Mouse (Mus musculus) lung, embryonic 15.5 days (tissue): ENCODE data around the gene Gm45233. TPM values are rescaled to one million over a fixed set of nuclear protein-coding genes. Genes with fewer than 3 reads are reported as not detected.

Experiments used
- microRNA-seq: library from miRNA; unstranded; fragments of <30 nt; microRNA quantifications from one replicate; pipeline ENCODE4, GENCODE M21; 2016
- polyA plus RNA-seq: library from polyadenylated mRNA; unstranded; fragments of >200 nt; fragmentation: Nextera tagmentation; extraction: Ambion mirVana; gene quantifications from 2 replicates; pipeline ENCODE4 v1.2.1, GENCODE M21; 2015

Gm45233 gene
- polyA plus RNA-seq, 1 experiment from 2014 or later: 0.45 TPM

Small RNA genes lying within 50 kb of the gene (microRNA-seq; reads per million reads assigned to microRNA genes)
- gene Mir7051: not detected

Other genes with a start within 250 kb of the Gm45233 start
- 12.8 and 13.3 TPM in 2 replicates for gene Zfp715, start 130.8 kb upstream of the Gm45233 start, polyA plus RNA-seq
- gene Siglecf, start 92.8 kb upstream of the Gm45233 start, polyA plus RNA-seq: 0.16 and 0.19 TPM in 2 replicates
- 0.35 and 0.45 TPM in 2 replicates for gene Siglecg, start 35.9 kb upstream of the Gm45233 start, polyA plus RNA-seq
- not detected in 2 replicates for gene Lim2, start 16.5 kb upstream of the Gm45233 start, polyA plus RNA-seq
- 1.2 and 7.7 TPM in 2 replicates for gene Nkg7, start 7.1 kb upstream of the Gm45233 start, polyA plus RNA-seq
- gene Cldnd2, start 3.3 kb upstream of the Gm45233 start, polyA plus RNA-seq: not detected in 2 replicates
- 331 and 333 TPM in 2 replicates for gene Etfb, start within 50 bp of the Gm45233 start, polyA plus RNA-seq
- gene Vsig10l, start 19.0 kb downstream of the Gm45233 start, polyA plus RNA-seq: 2.0 and 2.7 TPM in 2 replicates
- 0.39 and 0.48 TPM in 2 replicates for gene Iglon5, start 45.9 kb downstream of the Gm45233 start, polyA plus RNA-seq
- not detected in 2 replicates for gene 4931406B18Rik, start 61.8 kb downstream of the Gm45233 start, polyA plus RNA-seq
- gene Cd33, start 100.3 kb downstream of the Gm45233 start, polyA plus RNA-seq: 1.2 and 1.7 TPM in 2 replicates
- gene Zfp658, start 118.1 kb downstream of the Gm45233 start, polyA plus RNA-seq: 3.5 and 4.4 TPM in 2 replicates
- 13.1 and 13.5 TPM in 2 replicates for gene Zfp719, start 135.5 kb downstream of the Gm45233 start, polyA plus RNA-seq
- gene Zfp819, start 163.0 kb downstream of the Gm45233 start, polyA plus RNA-seq: 0.15 and 0.33 TPM in 2 replicates
- not detected in 2 replicates for gene Ceacam18, start 190.6 kb downstream of the Gm45233 start, polyA plus RNA-seq
- 0.74 and 1.0 TPM in 2 replicates for gene Siglece, start 216.0 kb downstream of the Gm45233 start, polyA plus RNA-seq
- 13.9 and 14.2 TPM in 2 replicates for gene Ctu1, start 227.9 kb downstream of the Gm45233 start, polyA plus RNA-seq
- not detected in 2 replicates for gene Klk14, start 246.3 kb downstream of the Gm45233 start, polyA plus RNA-seq